Mouse (Mus musculus): ENCODE results near the gene Bsn. TPM values are rescaled to one million over a fixed set of nuclear protein-coding genes. Genes with fewer than 3 reads are reported as not detected.

The Bsn gene
- polyA plus RNA-seq, 1 experiment from 2014 or later, result 0.89 TPM

- no peak overlapping the region for H3K9ac ChIP-seq
- WGBS, result 66% methylated on average over 43 of the region's 43 CpGs
- no peak for ATAC-seq (ENCODE audit: low FRiP score, low read depth)
- H3K9me3 ChIP-seq, result no peaks in the 10 kb centered on the region
- no peak overlapping the region for H3K27ac ChIP-seq
- no peaks in the 10 kb centered on the region for H3K36me3 ChIP-seq
- H3K4me2 ChIP-seq (replicated peaks), result peak overlapping the region; percentile 25; the same call in 1 of the 2 replicates
- peaks cover 24% of the 10 kb centered on the region for H3K4me1 ChIP-seq
- H3K27me3 ChIP-seq, result peaks cover 41% of the 10 kb centered on the region
- H3K4me3 ChIP-seq, result no peak overlapping the region
Observed at GRCm38 (mm10) chr9:108115290-108116077, 74.7 kb downstream of the Bsn start.

- no peak for ATAC-seq (ENCODE audit: low FRiP score, low read depth)
- no peak overlapping the region for H3K4me2 ChIP-seq (replicated peaks)
Observed at GRCm38 (mm10) chr9:108112719-108113340, 77.4 kb downstream of the Bsn start.

GRCm38 (mm10) chr9:108111593-108112121, 78.5 kb downstream of the Bsn start:
- Histone ChIP-seq H3K27ac (no peak overlapping the region), H3K27me3 (peaks cover 48% of the 10 kb centered on the region), H3K4me3 (peak overlapping the region; percentile 32), H3K9me3 (no peaks in the 10 kb centered on the region), H3K36me3 (no peaks in the 10 kb centered on the region), H3K4me2 (replicated peaks) (peak overlapping the region; percentile 69), H3K4me1 (peaks cover 16% of the 10 kb centered on the region), H3K9ac (peak overlapping the region; percentile 68)
- 77% methylated on average over 17 of the region's 17 CpGs for WGBS
- no peak for ATAC-seq (ENCODE audit: low FRiP score, low read depth)

More at GRCm38 (mm10) chr9:108112719-108113340, 77.4 kb downstream of the Bsn start:
- no peak overlapping the region for H3K27ac ChIP-seq
- H3K27me3 ChIP-seq, result peaks cover 48% of the 10 kb centered on the region
- no peak overlapping the region for H3K4me3 ChIP-seq
- H3K9me3 ChIP-seq, result no peaks in the 10 kb centered on the region
- H3K4me1 ChIP-seq, result peaks cover 16% of the 10 kb centered on the region
- WGBS, result 95% methylated on average over 18 of the region's 18 CpGs
- no peaks in the 10 kb centered on the region for H3K36me3 ChIP-seq
- no peak overlapping the region for H3K9ac ChIP-seq

GRCm38 (mm10) chr9:108111101-108111592, 79.0 kb downstream of the Bsn start:
- ATAC-seq (ENCODE audit: low FRiP score, low read depth), result no peak
- WGBS, result 5% methylated on average over 22 of the region's 22 CpGs

GRCm38 (mm10) chr9:108110160-108110559, 80.0 kb downstream of the Bsn start:
- no peaks in the 10 kb centered on the region for H3K9me3 ChIP-seq
- peaks cover 36% of the 10 kb centered on the region for H3K27me3 ChIP-seq
- H3K36me3 ChIP-seq, result no peaks in the 10 kb centered on the region
- no peak overlapping the region for H3K4me2 ChIP-seq (replicated peaks)
- H3K9ac ChIP-seq, result peak overlapping the region; percentile 68; the same call in 1 of the 2 replicates
- no peak for ATAC-seq (ENCODE audit: low FRiP score, low read depth)
- H3K4me3 ChIP-seq, result no peak overlapping the region
- 83% methylated on average over 16 of the region's 16 CpGs for WGBS
- H3K4me1 ChIP-seq, result peaks cover 24% of the 10 kb centered on the region
- H3K27ac ChIP-seq, result no peak overlapping the region

More at GRCm38 (mm10) chr9:108111101-108111592, 79.0 kb downstream of the Bsn start:
- H3K4me1 ChIP-seq, result peaks cover 16% of the 10 kb centered on the region
- peak overlapping the region; percentile 68 for H3K9ac ChIP-seq
- no peaks in the 10 kb centered on the region for H3K9me3 ChIP-seq
- H3K36me3 ChIP-seq, result no peaks in the 10 kb centered on the region
- H3K4me2 ChIP-seq (replicated peaks), result peak overlapping the region; percentile 69
- H3K27ac ChIP-seq, result no peak overlapping the region
- peaks cover 46% of the 10 kb centered on the region for H3K27me3 ChIP-seq
- peak overlapping the region; percentile 32 for H3K4me3 ChIP-seq

GRCm38 (mm10) chr9:108107867-108108266, 82.3 kb downstream of the Bsn start:
- H3K4me2 ChIP-seq (replicated peaks), result no peak overlapping the region
- H3K27ac ChIP-seq, result no peak overlapping the region
- no peak overlapping the region for H3K4me3 ChIP-seq
- H3K4me1 ChIP-seq, result peaks cover 33% of the 10 kb centered on the region
- WGBS, result 91% methylated on average over 16 of the region's 16 CpGs
- H3K9ac ChIP-seq, result no peak overlapping the region
- H3K9me3 ChIP-seq, result no peaks in the 10 kb centered on the region
- peaks cover 22% of the 10 kb centered on the region for H3K27me3 ChIP-seq
- no peak for ATAC-seq (ENCODE audit: low FRiP score, low read depth)
- H3K36me3 ChIP-seq, result no peaks in the 10 kb centered on the region

GRCm38 (mm10) chr9:108106090-108106489, 84.1 kb downstream of the Bsn start:
- no peak overlapping the region for H3K4me2 ChIP-seq (replicated peaks)
- H3K36me3 ChIP-seq, result no peaks in the 10 kb centered on the region
- H3K9me3 ChIP-seq, result no peaks in the 10 kb centered on the region
- ATAC-seq (ENCODE audit: low FRiP score, low read depth), result no peak
- H3K9ac ChIP-seq, result no peak overlapping the region
- WGBS, result 87% methylated on average over 23 of the region's 23 CpGs
- H3K4me1 ChIP-seq, result peaks cover 26% of the 10 kb centered on the region
- H3K27me3 ChIP-seq, result peaks cover 12% of the 10 kb centered on the region
- H3K27ac ChIP-seq, result no peak overlapping the region
- H3K4me3 ChIP-seq, result no peak overlapping the region

GRCm38 (mm10) chr9:108105549-108105863, 84.7 kb downstream of the Bsn start:
- H3K4me2 ChIP-seq (replicated peaks), result peak overlapping the region; percentile 54
- peak overlapping the region; percentile 56 for H3K9ac ChIP-seq
- no peaks in the 10 kb centered on the region for H3K9me3 ChIP-seq
- H3K36me3 ChIP-seq, result no peaks in the 10 kb centered on the region
- H3K4me1 ChIP-seq, result peaks cover 20% of the 10 kb centered on the region
- no peak overlapping the region for H3K4me3 ChIP-seq
- no peak for ATAC-seq (ENCODE audit: low FRiP score, low read depth)
- H3K27me3 ChIP-seq, result peaks cover 7% of the 10 kb centered on the region
- WGBS, result 78% methylated on average over 12 of the region's 12 CpGs
- H3K27ac ChIP-seq, result peak overlapping the region; percentile 75; the same call in 1 of the 2 replicates

- Histone ChIP-seq H3K4me1 (peaks cover 18% of the 10 kb centered on the region), H3K27ac (peak overlapping the region; percentile 75), H3K4me3 (peak overlapping the region; percentile 22), H3K27me3 (peaks cover 2% of the 10 kb centered on the region; the same call in 1 of the 2 replicates), H3K4me2 (replicated peaks) (peak overlapping the region; percentile 54), H3K9ac (peak overlapping the region; percentile 56), H3K36me3 (no peaks in the 10 kb centered on the region), H3K9me3 (no peaks in the 10 kb centered on the region)
- peak; percentile 71 for ATAC-seq (ENCODE audit: low FRiP score, low read depth)
- WGBS, result 34% methylated on average over 31 of the region's 31 CpGs
Observed at GRCm38 (mm10) chr9:108104766-108105548, 85.2 kb downstream of the Bsn start.

- Histone ChIP-seq H3K36me3 (no peaks in the 10 kb centered on the region), H3K9ac (no peak overlapping the region), H3K4me2 (replicated peaks) (no peak overlapping the region), H3K4me3 (no peak overlapping the region), H3K4me1 (peaks cover 21% of the 10 kb centered on the region), H3K9me3 (no peaks in the 10 kb centered on the region), H3K27me3 (no peaks in the 10 kb centered on the region), H3K27ac (no peak overlapping the region)
- ATAC-seq (ENCODE audit: low FRiP score, low read depth), result no peak
- WGBS, result 84% methylated on average over 8 of the region's 8 CpGs
Observed at GRCm38 (mm10) chr9:108099619-108100018, 90.6 kb downstream of the Bsn start.

GRCm38 (mm10) chr9:108095949-108096712, 94.1 kb downstream of the Bsn start:
- no peak for ATAC-seq (ENCODE audit: low FRiP score, low read depth)
- Histone ChIP-seq H3K4me2 (replicated peaks) (peak overlapping the region; percentile 99; the same call in 1 of the 2 replicates), H3K36me3 (peaks cover 17% of the 10 kb centered on the region), H3K4me3 (no peak overlapping the region), H3K9me3 (no peaks in the 10 kb centered on the region), H3K9ac (0 out of 2 replicates have a peak overlapping the region, but pooled peaks have one; percentile 21), H3K27me3 (no peaks in the 10 kb centered on the region), H3K4me1 (peaks cover 29% of the 10 kb centered on the region), H3K27ac (no peak overlapping the region)
- 73% methylated on average over 10 of the region's 10 CpGs for WGBS
